Mouse (Mus musculus) heart, embryonic 13.5 days (tissue): ENCODE measurements around the gene Eefsec. TPM values are rescaled to one million over a fixed set of nuclear protein-coding genes. Genes with fewer than 3 reads are reported as not detected.

Experiments
- polyA plus RNA-seq: library from polyadenylated mRNA; unstranded; fragments of >200 nt; fragmentation: Nextera tagmentation; extraction: Ambion mirVana; gene quantifications from 2 replicates; pipeline ENCODE4 v1.2.1, GENCODE M21; 2015

The Eefsec gene
- polyA plus RNA-seq, 1 experiment from 2014 or later, result 18.6 TPM

Other genes with a start within 250 kb of the Eefsec start
- not detected in 2 replicates for gene Dnajb8, start 224.3 kb downstream of the Eefsec start, polyA plus RNA-seq
- 79.5 and 86.1 TPM in 2 replicates for gene Ruvbl1, start 18.9 kb upstream of the Eefsec start, polyA plus RNA-seq
- gene Sec61a1, start 72.4 kb upstream of the Eefsec start, polyA plus RNA-seq, result 176 and 177 TPM in 2 replicates
- 16.6 and 20.4 TPM in 2 replicates for gene Kbtbd12, start 191.4 kb upstream of the Eefsec start, polyA plus RNA-seq